Mouse (Mus musculus) olfactory bulb, adult 2 months (tissue): ENCODE measurements around the gene Zbtb33.

Experiments
- CTCF ChIP-seq: fragments of 200-500 bp; IDR thresholded peaks from 2 replicates; pipeline ENCODE4 v1.5.1; 2012; ENCODE audit warnings: low read depth, mild to moderate bottlenecking, low read length, moderate library complexity; ENCODE audit not compliant: insufficient read depth
- POLR2A ChIP-seq: fragments of 200-500 bp; IDR thresholded peaks from 2 replicates; pipeline ENCODE4 v1.6.1; 2012; ENCODE audit warnings: mild to moderate bottlenecking, low read depth, low read length, moderate library complexity; ENCODE audit not compliant: insufficient read depth

GRCm38 (mm10) chrX:38159097-38159496 is 30.5 kb upstream of the Zbtb33 start:
- TF ChIP-seq POLR2A = no peak
- no peak for TF ChIP-seq CTCF
